Mouse (Mus musculus) CH12.LX (cell line): Measurements from ENCODE around the gene Btbd1.

Experiments
- CTCF ChIP-seq, 2 experiments: IDR thresholded peaks in 1 of 2; conservative IDR thresholded peaks in 1 of 2; 2 replicates each; pipeline ENCODE4 v1.5.1; 2011 to 2012; ENCODE audit warnings: low read depth in 2 of 2, low read length in 2 of 2, improper control_type of control experiment in 1 of 2, inconsistent platforms in 1 of 2, mild to moderate bottlenecking in 1 of 2, moderate library complexity in 1 of 2
- ETS1 ChIP-seq: conservative IDR thresholded peaks from 2 replicates; pipeline ENCODE4 v1.6.1; 2012; ENCODE audit warnings: low read depth, mild to moderate bottlenecking, inconsistent platforms, low read length, improper control_type of control experiment, moderate library complexity
- HCFC1 ChIP-seq: IDR thresholded peaks from 2 replicates; pipeline ENCODE4 v1.6.1; 2012; ENCODE audit warnings: low read depth, mild to moderate bottlenecking, inconsistent platforms, low read length, improper control_type of control experiment
- POLR2A ChIP-seq: IDR thresholded peaks from 2 replicates; pipeline ENCODE4 v1.6.1; 2011; ENCODE audit warnings: low read depth, mild to moderate bottlenecking, improper control_type of control experiment, low read length
- RAD21 ChIP-seq: IDR thresholded peaks from 2 replicates; pipeline ENCODE4 v1.6.1; 2011; ENCODE audit warnings: low read depth, mild to moderate bottlenecking, low read length, improper control_type of control experiment, moderate library complexity
- TCF12 ChIP-seq: IDR thresholded peaks from 2 replicates; pipeline ENCODE4 v1.6.1; 2014; ENCODE audit warnings: low read depth, mild to moderate bottlenecking, inconsistent platforms, low read length, improper control_type of control experiment

DNA sequence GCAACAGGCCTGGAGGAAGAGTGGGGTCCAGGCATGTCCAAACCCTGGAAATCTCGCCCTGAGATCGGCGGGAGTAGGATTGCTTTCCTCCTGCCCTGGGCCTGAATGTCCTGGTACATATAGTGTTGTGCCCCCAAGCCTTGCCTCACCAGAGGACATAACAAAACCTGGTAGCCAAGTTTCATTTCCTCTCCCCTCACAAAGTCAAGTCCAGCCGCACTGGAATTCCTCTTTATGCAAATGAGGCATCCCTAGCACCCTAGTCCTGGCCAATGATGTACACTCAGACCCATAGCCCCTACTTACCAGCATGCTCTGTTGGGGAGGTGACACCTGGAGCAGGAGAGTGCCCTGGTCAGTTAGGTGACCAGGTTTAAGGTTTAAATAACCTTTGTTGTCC, 27.0 kb upstream of the Btbd1 start:
- TF ChIP-seq HCFC1: no peak
- no peak for TF ChIP-seq POLR2A
- TF ChIP-seq CTCF (conservative IDR thresholded peaks at IDR 0.05 in 1 of 2, IDR thresholded peaks at IDR 0.05 in 1 of 2; ENCODE audit: low read depth in 2 of 2, low read length in 2 of 2): no peak
- TF ChIP-seq ETS1: no peak
- TF ChIP-seq RAD21: no peak
- no peak for TF ChIP-seq TCF12
